Mouse (Mus musculus) kidney, adult 2 months (tissue): Measurements from ENCODE around the gene Sfxn4.

Experiments used
- CTCF ChIP-seq: fragments of 200-500 bp; conservative IDR thresholded peaks from 2 replicates; pipeline ENCODE4 v1.5.1; 2011; ENCODE audit warnings: low read depth, mild to moderate bottlenecking, control low read depth, low read length, moderate library complexity, mixed read lengths; ENCODE audit not compliant: insufficient read depth, insufficient read length
- POLR2A ChIP-seq: fragments of 200-500 bp; IDR thresholded peaks from one replicate; pipeline ENCODE4 v1.6.1; 2011; ENCODE audit warnings: low read depth, low read length, control low read depth

GRCm38 (mm10) chr19:60903139-60903538, 41.9 kb upstream of the Sfxn4 start:
- TF ChIP-seq POLR2A (no peak), CTCF (no peak)
